Mouse (Mus musculus): ENCODE results near the gene 1810024B03Rik. TPM values are rescaled to one million over a fixed set of nuclear protein-coding genes. Genes with fewer than 3 reads are reported as not detected.

1810024B03Rik gene
- polyA plus RNA-seq, 1 experiment = not detected

- Histone ChIP-seq H3K4me1 (ENCODE audit: control insufficient read depth, insufficient read depth, low read length) (peaks cover 9% of the 10 kb centered on the region), H3K27ac (ENCODE audit: insufficient read depth, low read depth, low read length) (no peak overlapping the region), H3K4me3 (ENCODE audit: insufficient read depth, low read depth, low read length) (no peak overlapping the region)
- no peak for TF ChIP-seq CTCF (IDR thresholded peaks at IDR 0.05; ENCODE audit: insufficient read depth, low read depth, low read length)
- no peak for TF ChIP-seq POLR2A (IDR thresholded peaks at IDR 0.05; ENCODE audit: insufficient read depth, low read depth, low read length)
- WGBS = 87% methylated on average over 10 of the region's 10 CpGs
Observed at GRCm38 (mm10) chr2:127142031-127142430, 66.0 kb downstream of the 1810024B03Rik start.

- Histone ChIP-seq H3K4me1 (ENCODE audit: control insufficient read depth, insufficient read depth, low read length) (peaks cover 9% of the 10 kb centered on the region), H3K27ac (ENCODE audit: insufficient read depth, low read depth, low read length) (no peak overlapping the region), H3K4me3 (ENCODE audit: insufficient read depth, low read depth, low read length) (no peak overlapping the region)
- TF ChIP-seq POLR2A (IDR thresholded peaks at IDR 0.05; ENCODE audit: insufficient read depth, low read depth, low read length) (no peak), CTCF (IDR thresholded peaks at IDR 0.05; ENCODE audit: insufficient read depth, low read depth, low read length) (no peak)
- 94% methylated on average over 7 of the region's 7 CpGs for WGBS
Observed at GRCm38 (mm10) chr2:127140011-127140410, 68.1 kb downstream of the 1810024B03Rik start.

- peaks cover 9% of the 10 kb centered on the region for H3K4me1 ChIP-seq (ENCODE audit: control insufficient read depth, insufficient read depth, low read length)
- WGBS = 97% methylated on average over 1 of the region's 1 CpGs
- no peak for TF ChIP-seq POLR2A (IDR thresholded peaks at IDR 0.05; ENCODE audit: insufficient read depth, low read depth, low read length)
- no peak for TF ChIP-seq CTCF (IDR thresholded peaks at IDR 0.05; ENCODE audit: insufficient read depth, low read depth, low read length)
Observed at GRCm38 (mm10) chr2:127139605-127140004, 68.5 kb downstream of the 1810024B03Rik start.

GRCm38 (mm10) chr2:127139094-127139493 is 69.0 kb downstream of the 1810024B03Rik start:
- 83% methylated on average over 8 of the region's 8 CpGs for WGBS
- Histone ChIP-seq H3K4me3 (ENCODE audit: insufficient read depth, low read depth, low read length) (no peak overlapping the region), H3K27ac (ENCODE audit: insufficient read depth, low read depth, low read length) (no peak overlapping the region), H3K4me1 (ENCODE audit: control insufficient read depth, insufficient read depth, low read length) (peaks cover 9% of the 10 kb centered on the region)
- no peak for TF ChIP-seq POLR2A (IDR thresholded peaks at IDR 0.05; ENCODE audit: insufficient read depth, low read depth, low read length)
- no peak for TF ChIP-seq CTCF (IDR thresholded peaks at IDR 0.05; ENCODE audit: insufficient read depth, low read depth, low read length)

More at GRCm38 (mm10) chr2:127139605-127140004, 68.5 kb downstream of the 1810024B03Rik start:
- H3K4me3 ChIP-seq (ENCODE audit: insufficient read depth, low read depth, low read length) = no peak overlapping the region
- H3K27ac ChIP-seq (ENCODE audit: insufficient read depth, low read depth, low read length) = no peak overlapping the region

- H3K4me1 ChIP-seq (ENCODE audit: control insufficient read depth, insufficient read depth, low read length) = peaks cover 8% of the 10 kb centered on the region
- TF ChIP-seq CTCF (IDR thresholded peaks at IDR 0.05; ENCODE audit: insufficient read depth, low read depth, low read length) (no peak), POLR2A (IDR thresholded peaks at IDR 0.05; ENCODE audit: insufficient read depth, low read depth, low read length) (no peak)
- WGBS = 78% methylated on average over 4 of the region's 4 CpGs
- no peak overlapping the region for H3K4me3 ChIP-seq (ENCODE audit: insufficient read depth, low read depth, low read length)
- H3K27ac ChIP-seq (ENCODE audit: insufficient read depth, low read depth, low read length) = no peak overlapping the region
Observed at GRCm38 (mm10) chr2:127138449-127138848, 69.6 kb downstream of the 1810024B03Rik start.

- H3K4me1 ChIP-seq (ENCODE audit: control insufficient read depth, insufficient read depth, low read length) = peaks cover 6% of the 10 kb centered on the region
- 80% methylated on average over 10 of the region's 10 CpGs for WGBS
Observed at GRCm38 (mm10) chr2:127137838-127138420, 70.2 kb downstream of the 1810024B03Rik start.

GRCm38 (mm10) chr2:127136979-127137378 is 71.1 kb downstream of the 1810024B03Rik start:
- WGBS = 10% methylated on average over 5 of the region's 5 CpGs
- no peak overlapping the region for H3K4me3 ChIP-seq (ENCODE audit: insufficient read depth, low read depth, low read length)
- H3K4me1 ChIP-seq (ENCODE audit: control insufficient read depth, insufficient read depth, low read length) = peaks cover 4% of the 10 kb centered on the region
- no peak for TF ChIP-seq POLR2A (IDR thresholded peaks at IDR 0.05; ENCODE audit: insufficient read depth, low read depth, low read length)
- no peak for TF ChIP-seq CTCF (IDR thresholded peaks at IDR 0.05; ENCODE audit: insufficient read depth, low read depth, low read length)
- H3K27ac ChIP-seq (ENCODE audit: insufficient read depth, low read depth, low read length) = no peak overlapping the region

More at GRCm38 (mm10) chr2:127137838-127138420, 70.2 kb downstream of the 1810024B03Rik start:
- TF ChIP-seq CTCF (IDR thresholded peaks at IDR 0.05; ENCODE audit: insufficient read depth, low read depth, low read length) (no peak), POLR2A (IDR thresholded peaks at IDR 0.05; ENCODE audit: insufficient read depth, low read depth, low read length) (no peak)
- H3K27ac ChIP-seq (ENCODE audit: insufficient read depth, low read depth, low read length) = no peak overlapping the region
- H3K4me3 ChIP-seq (ENCODE audit: insufficient read depth, low read depth, low read length) = no peak overlapping the region

Other genes with a start within 250 kb of the 1810024B03Rik start
- gene Ap4e1, start 199.6 kb downstream of the 1810024B03Rik start, polyA plus RNA-seq (2012; ENCODE audit: insufficient read depth, insufficient read length, low replicate concordance, missing spikeins) = not detected in 2 replicates
- not detected in 2 replicates for gene Blvra, start 137.6 kb downstream of the 1810024B03Rik start, polyA plus RNA-seq (2012; ENCODE audit: insufficient read depth, insufficient read length, low replicate concordance, missing spikeins)
- gene Ncaph, start 74.3 kb downstream of the 1810024B03Rik start, polyA plus RNA-seq (2012; ENCODE audit: insufficient read depth, insufficient read length, low replicate concordance, missing spikeins) = not detected in 2 replicates
- not detected in 2 replicates for gene Itpripl1, start 64.8 kb downstream of the 1810024B03Rik start, polyA plus RNA-seq (2012; ENCODE audit: insufficient read depth, insufficient read length, low replicate concordance, missing spikeins)
- gene Snrnp200, start 106 bp upstream of the 1810024B03Rik start, polyA plus RNA-seq (2012; ENCODE audit: insufficient read depth, insufficient read length, low replicate concordance, missing spikeins) = 192 TPM in 1 of 2 replicates, not detected in the other
- not detected in 2 replicates for gene Ciao1, start 39.5 kb upstream of the 1810024B03Rik start, polyA plus RNA-seq (2012; ENCODE audit: insufficient read depth, insufficient read length, low replicate concordance, missing spikeins)
- gene Tmem127, start 39.6 kb upstream of the 1810024B03Rik start, polyA plus RNA-seq (2012; ENCODE audit: insufficient read depth, insufficient read length, low replicate concordance, missing spikeins) = not detected in 2 replicates
- 1,047 TPM in 1 of 2 replicates, not detected in the other for gene Stard7, start 61.9 kb upstream of the 1810024B03Rik start, polyA plus RNA-seq (2012; ENCODE audit: insufficient read depth, insufficient read length, low replicate concordance, missing spikeins)
- not detected in 2 replicates for gene Dusp2, start 127.9 kb upstream of the 1810024B03Rik start, polyA plus RNA-seq (2012; ENCODE audit: insufficient read depth, insufficient read length, low replicate concordance, missing spikeins)
- gene Astl, start 130.4 kb upstream of the 1810024B03Rik start, polyA plus RNA-seq (2012; ENCODE audit: insufficient read depth, insufficient read length, low replicate concordance, missing spikeins) = not detected in 2 replicates
- gene Adra2b, start 154.9 kb upstream of the 1810024B03Rik start, polyA plus RNA-seq (2012; ENCODE audit: insufficient read depth, insufficient read length, low replicate concordance, missing spikeins) = not detected in 2 replicates
- not detected in 2 replicates for gene Gpat2, start 216.9 kb upstream of the 1810024B03Rik start, polyA plus RNA-seq (2012; ENCODE audit: insufficient read depth, insufficient read length, low replicate concordance, missing spikeins)
- gene Fahd2a, start 236.3 kb upstream of the 1810024B03Rik start, polyA plus RNA-seq (2012; ENCODE audit: insufficient read depth, insufficient read length, low replicate concordance, missing spikeins) = not detected in 2 replicates

Data from olfactory bulb, adult 2 months (tissue).